Mouse (Mus musculus): ENCODE data around the gene Olfr463. TPM values are rescaled to one million over a fixed set of nuclear protein-coding genes. Genes with fewer than 3 reads are reported as not detected.

Olfr463 gene
- polyA plus RNA-seq, 1 experiment from 2014 or later: not detected

DNA sequence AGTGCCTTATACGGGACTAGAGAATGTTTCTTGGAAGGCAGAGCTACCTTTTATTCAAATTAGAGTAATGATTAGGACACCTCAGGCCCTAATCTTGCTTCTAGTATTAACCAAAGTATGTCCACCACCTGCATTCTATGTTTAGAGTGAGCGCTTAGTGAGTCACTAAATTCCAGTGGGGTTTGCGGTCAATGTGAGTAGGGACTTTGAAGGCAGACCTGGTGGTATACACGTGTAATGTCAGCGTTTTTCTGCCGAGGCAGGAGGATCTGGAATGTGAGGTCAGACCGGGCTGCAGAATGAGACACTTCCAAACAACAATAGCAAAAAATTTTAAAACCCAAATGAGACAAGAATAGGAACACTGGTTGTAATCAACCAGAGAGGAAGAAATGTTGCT, 42.6 kb downstream of the Olfr463 start:
- 90% methylated on average over 7 of the region's 7 CpGs for whole genome bisulfite sequencing
- no peak for ATAC-seq
- Histone ChIP-seq H3K9ac (ENCODE audit: low read depth, low read length) (no peak overlapping the region), H3K27ac (ENCODE audit: low read length) (no peak overlapping the region), H3K4me3 (ENCODE audit: low read length) (no peak overlapping the region), H3K9me3 (ENCODE audit: control insufficient read depth, low read length) (no peaks in the 10 kb centered on the region), H3K27me3 (replicated peaks; ENCODE audit: control insufficient read depth, insufficient read depth, low read length) (no peaks in the 10 kb centered on the region), H3K36me3 (ENCODE audit: control insufficient read depth, insufficient read depth, low read length) (no peaks in the 10 kb centered on the region; the same call in 1 of the 2 replicates), H3K4me2 (ENCODE audit: low read depth, low read length) (no peak overlapping the region), H3K4me1 (ENCODE audit: control insufficient read depth, insufficient read depth, low read length) (no peaks in the 10 kb centered on the region)

DNA sequence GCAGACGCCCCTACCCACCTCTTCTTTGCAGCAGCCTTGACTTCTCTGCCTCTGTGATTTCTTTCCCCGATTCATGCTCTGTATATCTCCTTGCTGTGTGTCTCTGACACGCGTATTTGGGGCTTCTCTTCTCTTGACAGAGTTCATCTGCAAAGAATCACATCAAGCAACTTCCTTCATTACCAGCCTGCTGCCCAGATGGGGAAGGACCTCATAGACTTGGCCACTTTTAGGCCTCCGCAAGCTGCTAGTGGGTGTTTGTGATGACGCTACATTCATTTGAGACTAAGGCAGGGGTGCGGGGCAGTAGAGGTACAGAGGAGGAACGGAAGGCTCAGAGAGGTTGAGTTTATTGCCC, 43.6 kb downstream of the Olfr463 start:
- WGBS: 32% methylated on average over 8 of the region's 8 CpGs
- peak; percentile 45 for ATAC-seq
- Histone ChIP-seq H3K4me2 (ENCODE audit: low read depth, low read length) (peak overlapping the region; percentile 75), H3K27me3 (replicated peaks; ENCODE audit: control insufficient read depth, insufficient read depth, low read length) (no peaks in the 10 kb centered on the region), H3K9me3 (ENCODE audit: control insufficient read depth, low read length) (no peaks in the 10 kb centered on the region), H3K9ac (ENCODE audit: low read depth, low read length) (peak overlapping the region; percentile 71), H3K4me1 (ENCODE audit: control insufficient read depth, insufficient read depth, low read length) (no peaks in the 10 kb centered on the region), H3K27ac (ENCODE audit: low read length) (peak overlapping the region; percentile 5), H3K36me3 (ENCODE audit: control insufficient read depth, insufficient read depth, low read length) (no peaks in the 10 kb centered on the region; the same call in 1 of the 2 replicates), H3K4me3 (ENCODE audit: low read length) (peak overlapping the region; percentile 68)

- H3K27ac ChIP-seq (ENCODE audit: low read length): peak within 1 kb of the TSS; percentile 5
- peak within 1 kb of the TSS; percentile 68 for H3K4me3 ChIP-seq (ENCODE audit: low read length)
- H3K9ac ChIP-seq (ENCODE audit: low read depth, low read length): peak within 1 kb of the TSS; percentile 71
- no peaks in the 10 kb centered on the region for H3K27me3 ChIP-seq (replicated peaks; ENCODE audit: control insufficient read depth, insufficient read depth, low read length)
- H3K4me1 ChIP-seq (ENCODE audit: control insufficient read depth, insufficient read depth, low read length): no peaks in the 10 kb centered on the region
- H3K9me3 ChIP-seq (ENCODE audit: control insufficient read depth, low read length): no peaks in the 10 kb centered on the region
- H3K36me3 ChIP-seq (ENCODE audit: control insufficient read depth, insufficient read depth, low read length): no peaks in the 10 kb centered on the region; the same call in 1 of the 2 replicates
- peak; percentile 95 for ATAC-seq
- WGBS: 4% methylated on average over 40 of the region's 40 CpGs
- peak within 1 kb of the TSS; percentile 75 for H3K4me2 ChIP-seq (ENCODE audit: low read depth, low read length)
Observed at GRCm38 (mm10) chr11:87852690-87853596, 44.2 kb downstream of the Olfr463 start, which contains the start of gene Mks1. Gene Mks1, plus strand, starts transcription at chr11:87853215.

DNA sequence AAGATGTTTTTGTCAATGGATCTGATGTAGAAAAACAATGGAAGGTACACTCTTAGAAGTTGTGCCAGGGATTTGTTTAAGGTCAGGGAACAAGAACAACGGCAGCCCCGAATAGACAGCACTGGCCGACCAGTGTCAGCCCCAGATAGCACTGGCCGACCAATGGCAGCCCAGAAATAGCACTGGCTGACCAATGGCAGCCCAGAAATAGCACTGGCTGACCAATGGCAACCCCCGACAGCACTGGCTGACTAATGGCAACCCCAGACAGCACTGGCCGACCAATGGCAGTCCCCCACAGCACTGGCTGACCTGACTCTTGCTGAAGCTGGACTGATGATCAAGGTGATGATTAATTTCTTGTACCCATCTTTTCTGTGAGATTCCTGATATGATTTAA, 49.3 kb downstream of the Olfr463 start:
- no peak overlapping the region for H3K4me3 ChIP-seq (ENCODE audit: low read length)
- no peaks in the 10 kb centered on the region for H3K36me3 ChIP-seq (ENCODE audit: control insufficient read depth, insufficient read depth, low read length)
- no peaks in the 10 kb centered on the region for H3K9me3 ChIP-seq (ENCODE audit: control insufficient read depth, low read length)
- H3K4me1 ChIP-seq (ENCODE audit: control insufficient read depth, insufficient read depth, low read length): no peaks in the 10 kb centered on the region
- ATAC-seq: 0 out of 2 replicates have a peak, but pooled peaks have one; percentile 19
- no peaks in the 10 kb centered on the region for H3K27me3 ChIP-seq (replicated peaks; ENCODE audit: control insufficient read depth, insufficient read depth, low read length)
- 81% methylated on average over 6 of the region's 6 CpGs for WGBS
- no peak overlapping the region for H3K27ac ChIP-seq (ENCODE audit: low read length)
- H3K9ac ChIP-seq (ENCODE audit: low read depth, low read length): no peak overlapping the region
- H3K4me2 ChIP-seq (ENCODE audit: low read depth, low read length): no peak overlapping the region

DNA sequence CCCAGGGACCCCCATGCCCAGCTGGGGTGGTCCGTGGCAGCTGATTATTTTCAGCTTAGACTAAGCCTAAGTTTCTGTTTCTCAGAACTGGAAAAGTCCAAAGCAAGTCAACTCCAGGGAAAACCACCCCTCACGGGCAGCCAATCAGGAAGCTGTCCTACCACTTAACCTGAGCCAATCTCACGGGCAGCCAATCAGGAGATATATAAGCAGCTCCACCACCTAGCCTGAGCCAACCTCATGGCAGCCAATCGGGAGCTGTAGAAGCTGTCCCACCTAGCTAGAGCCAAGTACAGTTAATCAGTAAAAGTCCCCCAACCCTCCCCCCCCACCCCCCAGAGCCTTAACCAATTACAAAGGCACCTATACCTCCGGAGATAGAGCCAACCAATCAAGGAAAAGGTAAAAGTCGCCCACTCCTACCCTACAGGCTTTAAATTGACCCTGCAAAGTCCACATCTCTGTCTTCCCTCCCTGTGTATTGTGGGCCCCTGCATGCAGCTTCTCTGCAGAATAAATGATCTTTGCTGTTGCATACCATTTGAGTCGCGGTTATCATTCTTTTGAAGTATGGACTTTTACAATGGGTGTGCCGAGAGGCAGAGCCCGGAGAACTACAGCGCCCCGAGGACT, 50.1 kb downstream of the Olfr463 start:
- ATAC-seq: peak; percentile 92
- H3K36me3 ChIP-seq (ENCODE audit: control insufficient read depth, insufficient read depth, low read length): no peaks in the 10 kb centered on the region
- no peak overlapping the region for H3K4me3 ChIP-seq (ENCODE audit: low read length)
- no peaks in the 10 kb centered on the region for H3K4me1 ChIP-seq (ENCODE audit: control insufficient read depth, insufficient read depth, low read length)
- 63% methylated on average over 12 of the region's 12 CpGs for WGBS
- no peak overlapping the region for H3K9ac ChIP-seq (ENCODE audit: low read depth, low read length)
- no peaks in the 10 kb centered on the region for H3K27me3 ChIP-seq (replicated peaks; ENCODE audit: control insufficient read depth, insufficient read depth, low read length)
- peak overlapping the region; percentile 25 for H3K4me2 ChIP-seq (ENCODE audit: low read depth, low read length)
- H3K9me3 ChIP-seq (ENCODE audit: control insufficient read depth, low read length): no peaks in the 10 kb centered on the region
- no peak overlapping the region for H3K27ac ChIP-seq (ENCODE audit: low read length)

Other genes with a start within 250 kb of the Olfr463 start
- 11.2 and 12.4 TPM in 2 replicates for gene Rnf43, start 234.7 kb downstream of the Olfr463 start, polyA plus RNA-seq (2015; fragmentation: Nextera tagmentation; extraction: Ambion mirVana)
- gene Supt4a, start 159.8 kb downstream of the Olfr463 start, polyA plus RNA-seq (2015; fragmentation: Nextera tagmentation; extraction: Ambion mirVana): 108 and 111 TPM in 2 replicates
- 0.83 and 1.2 TPM in 2 replicates for gene Tspoap1, start 136.8 kb downstream of the Olfr463 start, polyA plus RNA-seq (2015; fragmentation: Nextera tagmentation; extraction: Ambion mirVana)
- 1.8 and 6.1 TPM in 2 replicates for gene Mpo, start 103.8 kb downstream of the Olfr463 start, polyA plus RNA-seq (2015; fragmentation: Nextera tagmentation; extraction: Ambion mirVana)
- 0.04 TPM in 1 of 2 replicates, not detected in the other for gene Lpo, start 69.1 kb downstream of the Olfr463 start, polyA plus RNA-seq (2015; fragmentation: Nextera tagmentation; extraction: Ambion mirVana)
- gene Mks1, start 44.2 kb downstream of the Olfr463 start, polyA plus RNA-seq (2015; fragmentation: Nextera tagmentation; extraction: Ambion mirVana): 9.2 and 9.3 TPM in 2 replicates
- gene Epx, start 21.9 kb downstream of the Olfr463 start, polyA plus RNA-seq (2015; fragmentation: Nextera tagmentation; extraction: Ambion mirVana): 0.06 and 0.11 TPM in 2 replicates
- gene Olfr462, start 5.1 kb downstream of the Olfr463 start, polyA plus RNA-seq (2015; fragmentation: Nextera tagmentation; extraction: Ambion mirVana): not detected in 2 replicates
- not detected in 2 replicates for gene Olfr464, start 23.6 kb upstream of the Olfr463 start, polyA plus RNA-seq (2015; fragmentation: Nextera tagmentation; extraction: Ambion mirVana)
- gene Dynll2, start 90.1 kb upstream of the Olfr463 start, polyA plus RNA-seq (2015; fragmentation: Nextera tagmentation; extraction: Ambion mirVana): 27.9 and 30.5 TPM in 2 replicates
- gene Srsf1, start 150.0 kb upstream of the Olfr463 start, polyA plus RNA-seq (2015; fragmentation: Nextera tagmentation; extraction: Ambion mirVana): 169 and 170 TPM in 2 replicates
- gene Vezf1, start 170.9 kb upstream of the Olfr463 start, polyA plus RNA-seq (2015; fragmentation: Nextera tagmentation; extraction: Ambion mirVana): 23.3 and 24.1 TPM in 2 replicates
- gene Cuedc1, start 200.7 kb upstream of the Olfr463 start, polyA plus RNA-seq (2015; fragmentation: Nextera tagmentation; extraction: Ambion mirVana): 8.0 and 8.5 TPM in 2 replicates